Mouse (Mus musculus) c-Kit-positive CD71-negative TER-119-negative erythroid progenitor cells, embryonic 14.5 days (primary cell): ENCODE results near the gene Ccdc9.
A peak's percentile ranks its signal among the peaks of the same experiment; 100 is the strongest.
"Not testable (repeated sequence)": the region's sequence is repeated elsewhere in the genome, so short reads cannot be mapped to it uniquely, and the experiment has no call there.

Source experiments
- DNase-seq: peaks from one replicate; pipeline ENCODE4 v3.0.0-alpha.2; 2013; ENCODE audit warnings: low read depth

Ccdc9 gene

DNA sequence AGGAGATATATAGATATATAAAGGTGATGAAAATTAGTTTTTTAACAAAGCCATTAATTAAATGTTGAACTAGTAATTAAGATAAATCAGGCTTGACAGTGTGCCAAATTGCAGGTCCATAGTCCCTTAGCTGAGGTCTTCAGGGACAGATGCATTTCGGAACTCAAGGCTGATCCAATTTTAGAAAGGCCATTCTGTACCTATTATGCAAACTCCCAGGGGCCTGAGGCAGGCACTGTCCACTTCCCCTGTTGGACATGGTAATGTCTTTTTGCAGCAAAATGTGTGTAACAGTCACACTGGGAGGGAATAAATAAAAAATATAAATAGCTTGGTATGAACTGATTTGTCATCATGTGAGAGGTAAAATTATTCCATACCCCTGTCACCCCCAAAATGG is 15.5 kb downstream of the Ccdc9 start:
- DNase-seq = no peak

DNA sequence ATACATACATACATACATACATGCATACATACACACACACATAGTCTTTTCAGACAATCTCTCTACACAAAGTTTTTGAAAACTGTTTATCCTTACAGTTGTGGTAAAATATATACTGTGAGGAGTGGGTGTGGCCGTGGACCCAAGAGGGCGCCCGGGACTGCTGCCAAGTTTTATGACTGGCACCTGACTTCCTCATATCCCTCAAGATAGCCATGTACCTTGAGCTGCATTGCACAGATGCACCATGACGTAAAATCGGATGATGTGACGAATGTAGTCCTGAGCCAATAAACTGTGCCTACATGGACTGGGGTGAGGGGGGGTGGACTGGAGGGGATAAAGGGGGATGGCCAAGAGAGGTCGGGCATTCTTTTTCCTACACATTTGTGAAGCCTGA is 20.0 kb downstream of the Ccdc9 start:
- DNase-seq = not testable (repeated sequence)

DNA sequence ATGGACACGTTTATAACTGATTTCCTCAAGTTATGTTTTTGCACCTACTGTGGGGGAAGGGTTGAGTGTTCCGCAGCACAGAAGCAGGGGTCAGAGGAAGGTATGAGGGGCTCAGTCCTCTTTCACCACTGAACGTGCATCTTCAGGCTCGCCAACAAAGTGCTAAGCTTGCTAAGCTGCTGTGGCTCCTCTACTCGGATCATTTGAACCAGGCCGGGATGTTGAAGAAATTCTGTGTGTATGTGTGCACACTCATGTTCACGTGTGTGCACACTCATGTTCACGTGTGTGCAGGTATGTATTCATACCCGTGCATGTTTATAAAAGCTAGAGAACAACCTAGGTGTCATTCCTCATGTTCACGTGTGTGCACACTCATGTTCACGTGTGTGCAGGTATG is 20.7 kb downstream of the Ccdc9 start:
- DNase-seq = no peak

DNA sequence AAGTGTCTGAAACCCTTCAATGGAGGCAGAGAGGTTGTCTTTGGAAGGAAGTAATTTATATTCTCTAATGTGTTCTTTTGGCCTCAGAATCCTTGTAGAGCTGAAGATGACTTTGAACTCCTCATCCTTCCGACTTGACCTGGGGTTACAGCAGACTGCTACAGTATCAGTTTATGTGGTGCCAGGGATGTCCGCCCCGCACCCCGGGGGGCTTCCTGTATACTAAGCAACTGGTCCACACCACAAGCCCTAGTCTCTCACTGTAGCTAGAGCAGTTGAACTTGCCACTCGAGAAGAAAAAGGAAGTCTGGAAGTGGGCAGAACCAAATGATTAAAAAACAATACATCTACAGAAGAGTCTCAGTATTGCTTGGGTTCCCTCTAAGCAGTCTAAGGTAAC is 22.8 kb downstream of the Ccdc9 start:
- DNase-seq = no peak

DNA sequence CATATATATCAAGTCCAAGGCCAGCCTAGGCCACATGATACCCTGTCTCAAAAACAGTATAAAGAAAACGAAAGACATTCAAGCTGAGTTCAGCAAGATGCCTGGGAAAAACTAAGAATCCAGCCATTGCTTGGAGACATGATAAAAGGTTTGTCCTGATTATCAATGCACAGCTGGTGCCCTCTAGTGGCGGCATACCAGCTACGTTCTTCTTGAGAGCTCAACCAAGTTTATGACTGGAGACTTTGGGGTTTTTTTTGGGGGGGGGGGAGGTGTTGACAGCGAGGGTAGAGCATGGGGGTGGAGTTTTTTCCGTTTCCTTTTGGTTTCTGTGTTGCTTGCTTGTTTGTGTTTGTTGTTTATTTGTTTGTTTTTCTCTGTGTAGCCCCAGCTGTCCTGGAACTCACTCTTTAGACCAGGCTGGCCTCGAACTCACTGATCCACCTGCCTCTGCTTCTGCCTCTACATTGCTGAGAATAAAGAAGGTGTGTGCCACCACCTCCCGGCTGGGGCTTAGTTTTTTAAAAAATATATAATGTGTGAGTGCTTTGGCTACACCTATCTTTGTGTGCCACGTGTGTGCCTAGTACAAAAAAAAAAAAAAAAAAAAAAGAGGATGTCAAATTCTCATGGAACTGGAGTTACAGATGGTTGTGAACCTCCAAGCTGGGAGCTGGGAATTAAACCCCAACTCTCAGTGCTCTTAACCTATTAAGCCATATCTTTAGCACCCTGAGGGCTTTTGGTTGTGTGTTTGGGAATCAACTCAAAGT is 23.4 kb downstream of the Ccdc9 start:
- DNase-seq = peak; percentile 92

DNA sequence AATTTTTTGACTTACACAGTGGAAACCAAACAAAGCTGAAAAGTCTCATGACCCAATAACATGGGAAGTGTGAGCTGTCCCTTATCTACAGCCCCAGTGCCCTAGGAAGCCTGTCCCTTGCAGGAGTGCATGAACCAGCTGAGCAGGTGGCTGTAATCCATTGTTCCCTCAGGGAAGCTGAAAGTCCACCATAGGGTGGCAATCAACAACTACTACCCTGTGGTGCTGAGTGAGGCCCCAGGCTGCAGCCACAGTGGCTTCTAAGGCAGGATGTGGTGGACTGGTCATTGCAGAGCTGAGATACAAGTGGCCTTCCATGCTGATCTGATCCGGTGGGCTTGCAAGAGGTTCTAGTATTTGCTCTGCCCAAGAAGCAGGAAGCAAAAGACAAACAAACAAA is 25.5 kb downstream of the Ccdc9 start:
- no peak for DNase-seq

DNA sequence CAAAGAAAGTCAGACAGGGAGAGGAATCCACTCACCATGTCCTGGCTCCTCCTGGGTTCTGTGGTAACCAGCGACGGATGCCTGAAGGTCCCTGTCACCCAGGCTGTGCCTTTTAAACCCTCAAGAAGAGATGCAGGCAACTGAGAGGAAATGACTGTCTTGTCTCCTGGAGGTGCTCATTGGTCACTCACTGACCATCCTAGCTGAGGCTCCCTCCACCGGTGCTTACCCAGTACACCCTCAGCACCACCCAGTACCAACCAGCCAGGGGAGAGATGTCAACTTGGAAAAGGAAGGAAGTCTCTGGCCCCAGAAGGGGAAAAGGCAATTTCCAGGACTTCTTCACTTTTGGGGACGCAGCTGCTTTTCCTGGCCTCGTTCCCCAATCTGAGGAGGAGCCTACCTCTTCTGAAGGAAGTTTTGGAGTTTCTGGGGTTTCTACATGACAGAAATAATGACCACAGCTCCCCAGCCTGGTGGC is 27.4 kb downstream of the Ccdc9 start, which contains the start of gene C5ar1:
C5ar1 (minus strand) TSS at position 431 of the 481 bp plus-strand sequence.
- DNase-seq = no peak

DNA sequence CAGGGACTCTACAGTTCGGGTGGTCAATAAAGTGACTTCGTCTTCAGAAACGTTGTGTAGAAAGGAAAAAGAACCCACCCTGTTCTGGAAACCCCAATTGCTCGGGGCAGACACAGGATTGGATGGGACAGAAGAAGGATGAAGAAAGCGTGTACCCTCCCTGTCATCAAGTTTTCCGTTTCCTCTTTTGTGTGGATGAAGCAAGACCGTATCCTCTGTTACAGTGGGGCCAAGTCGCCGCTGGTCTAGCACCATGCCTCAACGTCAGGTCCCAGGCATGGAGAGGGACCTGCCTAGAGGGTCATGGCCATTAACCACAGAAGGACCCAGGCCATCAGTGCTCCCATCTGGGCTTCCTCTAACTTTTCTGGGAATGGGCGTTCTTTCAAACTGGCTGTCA is 28.8 kb downstream of the Ccdc9 start:
- no peak for DNase-seq

DNA sequence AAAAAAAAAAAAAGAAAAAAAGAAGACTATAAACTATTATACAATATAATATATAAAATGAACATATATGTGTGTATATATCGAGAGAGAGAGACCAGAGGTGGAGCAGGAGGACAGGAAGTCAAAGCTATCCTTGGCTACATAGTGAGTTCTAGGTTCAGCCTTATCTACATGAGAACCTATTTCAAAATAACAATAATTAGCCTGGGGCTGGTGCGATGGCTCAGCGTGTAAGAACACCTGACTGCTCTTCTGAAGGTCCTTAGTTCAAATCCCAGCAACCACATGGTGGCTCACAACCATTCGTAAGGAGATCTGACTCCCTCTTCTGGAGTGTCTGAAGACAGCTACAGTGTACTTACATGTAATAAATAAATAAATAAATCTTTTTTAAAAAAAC is 30.6 kb downstream of the Ccdc9 start:
- DNase-seq = not testable (repeated sequence)

DNA sequence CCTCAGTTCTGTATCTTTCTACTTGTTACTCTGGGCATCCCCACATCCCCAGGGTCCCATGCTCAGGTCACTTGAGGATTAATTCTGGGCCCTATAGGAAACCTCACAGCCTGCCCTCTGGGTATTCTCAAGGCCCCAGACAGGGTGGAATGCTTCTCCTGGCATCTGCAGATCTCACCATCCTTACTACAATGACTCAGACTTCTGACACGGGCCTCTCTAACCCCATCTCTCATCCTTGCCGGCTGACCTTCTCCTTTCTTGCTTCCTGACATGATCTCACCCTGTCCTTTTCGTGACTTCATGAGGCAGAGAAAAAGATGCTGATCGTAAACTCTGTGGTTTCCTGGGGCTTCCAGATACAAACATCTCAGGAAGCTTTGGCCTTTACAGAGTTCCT is 32.4 kb downstream of the Ccdc9 start:
- no peak for DNase-seq

DNA sequence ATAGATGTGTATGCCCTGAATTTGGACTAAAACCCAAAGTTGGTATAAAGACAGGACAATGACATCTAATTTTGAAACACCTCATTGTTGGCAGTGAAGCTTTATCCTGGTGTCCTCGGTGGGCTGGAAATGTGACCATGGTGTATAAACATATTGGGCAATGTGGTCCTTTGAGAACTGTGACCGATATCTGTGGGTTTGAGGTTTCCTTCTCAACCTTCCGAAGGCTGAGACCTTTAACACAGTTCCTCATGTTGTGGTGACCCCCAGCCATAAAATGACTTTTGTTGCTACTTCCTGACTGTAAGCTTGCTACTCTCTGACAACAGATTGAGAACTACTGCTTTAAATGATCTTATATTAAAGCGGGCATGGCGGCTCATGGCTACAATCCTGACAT is 35.9 kb downstream of the Ccdc9 start:
- no peak for DNase-seq

DNA sequence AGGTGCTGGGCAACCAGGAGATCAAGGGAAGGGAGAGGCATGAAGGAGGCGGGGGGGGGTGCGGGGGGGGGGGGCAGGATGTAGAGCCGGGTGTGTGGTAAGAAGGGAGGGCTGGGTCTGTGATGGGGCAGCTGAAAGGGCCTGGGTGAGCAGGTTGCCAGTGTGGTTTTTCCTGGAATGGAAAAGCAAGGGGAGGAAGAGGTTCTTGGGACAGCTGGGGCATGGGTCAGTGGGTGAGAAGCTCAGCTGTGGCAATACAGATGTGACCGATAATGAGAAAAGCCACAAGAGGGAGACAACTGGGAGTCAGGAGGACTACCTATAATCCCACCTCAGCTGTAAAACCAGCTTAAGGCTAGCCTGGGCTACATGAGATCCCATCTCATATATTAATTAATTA is 40.6 kb downstream of the Ccdc9 start:
- DNase-seq = no peak

DNA sequence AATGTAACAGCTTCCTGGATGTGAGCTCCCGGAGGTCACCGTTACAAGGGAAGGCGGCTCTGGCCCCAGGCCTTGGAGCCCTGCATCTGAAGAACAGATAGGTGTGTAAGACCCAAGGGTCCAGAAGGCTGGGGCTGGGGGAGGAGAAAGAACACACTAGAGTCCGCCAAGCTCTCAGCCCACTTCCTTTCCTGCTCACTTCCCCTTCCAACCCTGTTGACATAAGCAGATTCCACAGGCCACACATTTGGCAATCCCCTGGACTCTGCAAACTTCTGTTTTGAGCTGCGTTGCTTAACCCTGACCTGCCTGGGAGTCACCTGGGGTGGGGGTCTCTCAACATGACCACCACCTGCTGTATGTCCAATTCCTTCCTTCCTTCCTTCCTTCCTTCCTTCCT is 42.5 kb downstream of the Ccdc9 start, which contains the start of gene C5ar2:
C5ar2 (minus strand) TSS at position 88 of the 400 bp plus-strand sequence.
- DNase-seq = no peak

DNA sequence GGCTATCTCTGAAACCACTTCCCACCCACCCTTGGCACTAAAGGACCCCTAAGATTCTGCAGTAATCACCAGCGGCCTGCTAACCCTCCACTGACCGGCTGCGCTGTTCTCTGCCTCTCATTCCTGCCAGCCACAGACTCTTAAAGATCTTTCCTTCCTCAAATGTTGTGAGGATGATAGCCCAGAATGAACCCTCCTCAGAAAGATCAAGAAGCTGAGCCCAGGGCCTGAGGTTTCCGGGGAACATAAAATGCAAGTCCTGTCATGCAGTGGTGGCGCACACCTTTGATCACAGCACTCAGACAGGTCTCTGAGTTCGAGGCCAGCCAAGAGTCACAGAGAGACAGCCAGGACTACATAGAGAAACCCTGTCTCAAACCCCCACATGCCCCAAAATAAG is 44.4 kb downstream of the Ccdc9 start:
- no peak for DNase-seq

DNA sequence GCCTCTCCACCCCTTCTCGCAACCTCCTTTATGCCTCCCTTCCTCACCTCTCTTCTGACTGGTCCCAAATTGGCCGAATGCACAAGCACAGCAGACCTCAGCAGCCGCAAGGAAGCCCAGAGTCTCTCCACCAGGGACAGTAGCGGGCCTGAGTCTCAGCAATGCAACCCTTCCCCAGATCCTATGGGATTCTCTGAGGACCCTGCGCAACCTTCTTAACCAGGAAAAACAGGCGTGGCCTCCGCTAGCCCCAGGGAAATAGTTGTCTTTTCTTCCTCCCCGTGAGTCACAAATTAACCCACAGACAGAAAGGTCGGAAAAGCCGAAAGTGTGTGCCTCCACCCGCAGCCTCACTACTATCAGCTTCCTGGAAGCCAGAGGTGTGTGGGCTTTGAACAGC is 44.8 kb downstream of the Ccdc9 start:
- no peak for DNase-seq

DNA sequence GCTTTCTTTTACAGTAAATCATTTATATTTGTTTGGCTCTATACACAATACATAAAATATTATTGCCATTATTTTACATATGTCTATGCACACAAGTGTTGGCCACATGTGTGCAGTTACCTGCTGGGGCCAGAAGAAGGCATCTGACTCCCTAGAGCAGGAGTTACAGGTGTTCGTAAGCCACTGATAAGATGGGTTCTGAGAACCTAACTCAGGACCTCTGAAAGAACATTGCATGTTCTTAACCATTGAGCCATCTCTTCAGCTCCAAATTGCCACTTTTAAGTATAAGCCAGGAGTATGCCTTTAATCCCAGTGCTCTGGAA is 45.7 kb downstream of the Ccdc9 start:
- no peak for DNase-seq

DNA sequence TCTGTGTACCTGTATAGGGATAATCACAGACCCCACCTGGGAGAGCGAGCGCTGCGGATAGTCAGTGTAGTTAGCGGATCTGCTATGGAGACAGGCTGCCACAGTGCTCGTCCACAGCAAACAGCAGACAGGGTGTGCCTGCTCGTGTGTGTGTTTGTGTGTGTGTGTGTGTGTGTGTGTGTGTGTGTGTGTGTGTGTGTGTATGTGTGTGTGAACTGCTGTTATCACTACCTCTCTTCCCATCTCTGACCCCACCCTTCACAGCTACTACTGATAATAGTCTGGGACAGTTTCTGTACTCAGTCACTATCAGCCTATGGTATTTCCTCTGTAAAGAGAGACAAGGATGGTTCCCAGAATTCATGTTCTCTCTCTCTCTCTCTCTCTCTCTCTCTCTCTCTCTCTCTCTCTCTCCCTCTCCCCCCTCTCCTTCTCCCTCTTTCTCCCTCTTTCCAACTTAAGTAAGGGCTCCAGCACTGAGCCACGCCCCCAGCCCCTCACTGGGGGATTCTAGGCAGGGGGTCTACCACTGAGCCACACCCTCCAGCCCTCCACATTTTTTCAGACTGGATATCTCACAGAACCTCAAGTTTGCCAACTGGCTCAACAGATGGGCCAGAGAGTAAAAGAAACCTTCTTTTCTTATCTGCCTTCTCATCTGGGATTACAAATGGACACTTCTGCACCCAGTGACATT is 46.2 kb downstream of the Ccdc9 start:
- no peak for DNase-seq

DNA sequence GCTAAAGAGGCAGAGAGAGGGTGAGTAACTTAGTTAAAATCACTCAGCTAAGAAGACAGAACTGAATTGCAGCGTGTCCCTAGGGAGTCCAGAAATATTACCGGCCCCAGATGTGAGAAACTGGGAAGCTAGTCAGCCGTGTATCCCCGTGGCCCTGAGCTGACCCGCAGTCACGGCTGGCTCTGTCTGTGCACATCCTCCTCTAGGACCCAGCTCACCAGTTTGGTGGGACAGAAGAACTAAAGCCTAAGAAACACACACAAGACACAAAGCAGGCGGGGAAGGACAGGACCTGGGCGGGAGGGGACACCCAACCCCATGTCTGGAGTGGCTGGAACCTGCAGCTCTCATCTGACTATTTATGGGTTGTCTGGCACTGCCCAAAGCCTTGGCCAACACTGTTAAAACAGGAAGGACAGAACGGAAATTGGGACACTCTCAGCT is 47.0 kb downstream of the Ccdc9 start:
- DNase-seq = no peak

DNA sequence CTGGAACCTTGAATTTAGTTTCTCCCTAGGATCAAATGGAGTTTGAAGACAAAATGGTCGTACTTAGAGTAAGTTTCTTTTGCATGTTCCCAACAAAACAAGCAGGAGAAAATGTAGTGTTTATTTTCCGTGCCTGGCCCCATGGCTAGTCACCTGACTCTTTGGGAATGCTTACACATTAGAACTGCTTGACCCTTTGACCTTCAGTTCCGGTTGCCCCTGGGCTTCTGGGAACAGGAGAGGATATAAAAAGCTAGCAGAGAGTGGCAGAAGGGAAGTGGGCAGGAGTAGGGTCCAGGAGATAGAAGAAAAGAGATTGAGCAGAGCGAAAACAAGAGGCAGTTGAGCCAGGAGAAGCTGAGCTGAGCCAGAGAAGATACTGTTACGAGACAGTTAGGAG is 56.7 kb downstream of the Ccdc9 start:
- no peak for DNase-seq
